Mouse (Mus musculus) intestine, embryonic 15.5 days (tissue): ENCODE measurements around the gene Bpifa5. TPM values are rescaled to one million over a fixed set of nuclear protein-coding genes. Genes with fewer than 3 reads are reported as not detected.

Source experiments
- ATAC-seq: fragments of 200-750 bp; cut with Nextera tagmentation; 2 replicates; pipeline ENCODE4 v1.8.0; 2017; ENCODE audit warnings: moderate TSS enrichment, moderate library complexity
- H3K27ac ChIP-seq: fragments of 300-500 bp; sonication (generic); 2 replicates; pipeline ENCODE4 v1.5.1; 2015; ENCODE audit warnings: mild to moderate bottlenecking, inconsistent platforms
- H3K27me3 ChIP-seq: fragments of 300-500 bp; sonication (generic); replicated peaks from 2 replicates; pipeline ENCODE4 v1.6.1; 2015; ENCODE audit warnings: inconsistent platforms
- H3K36me3 ChIP-seq: fragments of 300-500 bp; sonication (generic); 2 replicates; pipeline ENCODE4 v1.6.1; 2015; ENCODE audit warnings: inconsistent platforms
- H3K4me1 ChIP-seq: fragments of 300-500 bp; sonication (generic); replicated peaks from 2 replicates; pipeline ENCODE4 v1.6.1; 2015; ENCODE audit warnings: inconsistent platforms
- H3K4me2 ChIP-seq: fragments of 300-500 bp; sonication (generic); replicated peaks from 2 replicates; pipeline ENCODE4 v1.6.1; 2015; ENCODE audit warnings: mild to moderate bottlenecking, inconsistent platforms
- H3K4me3 ChIP-seq: fragments of 300-500 bp; sonication (generic); replicated peaks from 2 replicates; pipeline ENCODE4 v1.5.1; 2015; ENCODE audit warnings: inconsistent platforms
- H3K9ac ChIP-seq: fragments of 300-500 bp; sonication (generic); 2 replicates; pipeline ENCODE4 v1.6.1; 2015; ENCODE audit warnings: inconsistent platforms
- H3K9me3 ChIP-seq: fragments of 300-500 bp; sonication (generic); 2 replicates; pipeline ENCODE4 v1.6.1; 2016; ENCODE audit warnings: inconsistent platforms
- WGBS: fragments of 180-500 bp; shearing (Covaris S2); methylation state at CpG from one replicate; pipeline ENCODE4 v1.1.7; 2015; 5-methylcytosine and 5-hydroxymethylcytosine counted together
- polyA plus RNA-seq: library from polyadenylated mRNA; unstranded; fragments of >200 nt; fragmentation: Nextera tagmentation; extraction: Ambion mirVana; gene quantifications from 2 replicates; pipeline ENCODE4 v1.2.1, GENCODE M21; 2015

Gene Bpifa5
- polyA plus RNA-seq, 1 experiment from 2014 or later: not detected

GRCm38 (mm10) chr2:154185319-154185718, 22.9 kb downstream of the Bpifa5 start:
- ATAC-seq: no peak
- H3K9me3 ChIP-seq: no peaks in the 10 kb centered on the region
- no peaks in the 10 kb centered on the region for H3K4me1 ChIP-seq
- H3K4me3 ChIP-seq: no peak overlapping the region
- no peak overlapping the region for H3K4me2 ChIP-seq
- H3K9ac ChIP-seq: no peak overlapping the region
- no peaks in the 10 kb centered on the region for H3K36me3 ChIP-seq
- WGBS: 83% methylated on average over 6 of the region's 6 CpGs
- H3K27ac ChIP-seq: no peak overlapping the region
- no peaks in the 10 kb centered on the region for H3K27me3 ChIP-seq

GRCm38 (mm10) chr2:154185748-154186147, 23.3 kb downstream of the Bpifa5 start:
- no peak overlapping the region for H3K4me2 ChIP-seq
- no peak for ATAC-seq
- no peaks in the 10 kb centered on the region for H3K4me1 ChIP-seq
- H3K9ac ChIP-seq: no peak overlapping the region
- H3K36me3 ChIP-seq: no peaks in the 10 kb centered on the region
- no peaks in the 10 kb centered on the region for H3K27me3 ChIP-seq
- H3K27ac ChIP-seq: no peak overlapping the region
- H3K9me3 ChIP-seq: no peaks in the 10 kb centered on the region
- WGBS: 68% methylated on average over 3 of the region's 3 CpGs
- no peak overlapping the region for H3K4me3 ChIP-seq

- Histone ChIP-seq H3K27ac (no peak overlapping the region), H3K27me3 (no peaks in the 10 kb centered on the region), H3K4me2 (no peak overlapping the region), H3K9me3 (no peaks in the 10 kb centered on the region), H3K9ac (no peak overlapping the region), H3K4me3 (no peak overlapping the region), H3K36me3 (no peaks in the 10 kb centered on the region), H3K4me1 (no peaks in the 10 kb centered on the region)
- ATAC-seq: no peak
- WGBS: 37% methylated on average over 5 of the region's 5 CpGs
Observed at GRCm38 (mm10) chr2:154187468-154187867, 25.1 kb downstream of the Bpifa5 start.

- Histone ChIP-seq H3K9ac (no peak overlapping the region), H3K27me3 (no peaks in the 10 kb centered on the region), H3K9me3 (no peaks in the 10 kb centered on the region), H3K4me2 (no peak overlapping the region), H3K36me3 (no peaks in the 10 kb centered on the region), H3K4me1 (no peaks in the 10 kb centered on the region), H3K27ac (no peak overlapping the region), H3K4me3 (no peak overlapping the region)
- WGBS: 72% methylated on average over 7 of the region's 7 CpGs
- no peak for ATAC-seq
Observed at GRCm38 (mm10) chr2:154189877-154190434, 27.5 kb downstream of the Bpifa5 start.

GRCm38 (mm10) chr2:154190546-154191258, 28.3 kb downstream of the Bpifa5 start, which contains the start of gene Bpifb1:
Bpifb1 (plus strand) TSS chr2:154190818.
- Histone ChIP-seq H3K9ac (no peak within 1 kb of the TSS), H3K4me2 (no peak within 1 kb of the TSS), H3K4me1 (no peaks in the 10 kb centered on the region), H3K27me3 (no peaks in the 10 kb centered on the region), H3K4me3 (no peak within 1 kb of the TSS), H3K36me3 (no peaks in the 10 kb centered on the region), H3K27ac (no peak within 1 kb of the TSS), H3K9me3 (no peaks in the 10 kb centered on the region)
- no peak for ATAC-seq
- WGBS: 83% methylated on average over 11 of the region's 11 CpGs

GRCm38 (mm10) chr2:154192141-154192540, 29.7 kb downstream of the Bpifa5 start:
- H3K9me3 ChIP-seq: no peaks in the 10 kb centered on the region
- no peaks in the 10 kb centered on the region for H3K4me1 ChIP-seq
- no peak overlapping the region for H3K4me2 ChIP-seq
- H3K4me3 ChIP-seq: no peak overlapping the region
- H3K27me3 ChIP-seq: no peaks in the 10 kb centered on the region
- no peaks in the 10 kb centered on the region for H3K36me3 ChIP-seq
- 76% methylated on average over 2 of the region's 2 CpGs for WGBS
- H3K9ac ChIP-seq: no peak overlapping the region
- ATAC-seq: no peak
- H3K27ac ChIP-seq: no peak overlapping the region

GRCm38 (mm10) chr2:154193071-154193470, 30.7 kb downstream of the Bpifa5 start:
- no peaks in the 10 kb centered on the region for H3K36me3 ChIP-seq
- H3K9me3 ChIP-seq: no peaks in the 10 kb centered on the region
- WGBS: 87% methylated on average over 4 of the region's 4 CpGs
- no peaks in the 10 kb centered on the region for H3K27me3 ChIP-seq
- no peak for ATAC-seq
- no peaks in the 10 kb centered on the region for H3K4me1 ChIP-seq
- H3K9ac ChIP-seq: no peak overlapping the region
- H3K4me3 ChIP-seq: no peak overlapping the region
- H3K27ac ChIP-seq: no peak overlapping the region
- H3K4me2 ChIP-seq: no peak overlapping the region

- 71% methylated on average over 5 of the region's 5 CpGs for WGBS
- no peak for ATAC-seq
- no peak overlapping the region for H3K27ac ChIP-seq
Observed at GRCm38 (mm10) chr2:154193994-154194504, 31.6 kb downstream of the Bpifa5 start.

GRCm38 (mm10) chr2:154197036-154197435, 34.6 kb downstream of the Bpifa5 start:
- Histone ChIP-seq H3K4me3 (no peak overlapping the region), H3K27ac (no peak overlapping the region), H3K27me3 (no peaks in the 10 kb centered on the region), H3K36me3 (no peaks in the 10 kb centered on the region), H3K9me3 (no peaks in the 10 kb centered on the region), H3K4me2 (no peak overlapping the region), H3K4me1 (no peaks in the 10 kb centered on the region), H3K9ac (no peak overlapping the region)
- 91% methylated on average over 9 of the region's 9 CpGs for WGBS
- ATAC-seq: no peak

More at GRCm38 (mm10) chr2:154193994-154194504, 31.6 kb downstream of the Bpifa5 start:
- Histone ChIP-seq H3K9me3 (no peaks in the 10 kb centered on the region), H3K36me3 (no peaks in the 10 kb centered on the region), H3K4me1 (no peaks in the 10 kb centered on the region), H3K4me3 (no peak overlapping the region), H3K27me3 (no peaks in the 10 kb centered on the region), H3K9ac (no peak overlapping the region), H3K4me2 (no peak overlapping the region)

- H3K4me2 ChIP-seq: no peak overlapping the region
- H3K4me3 ChIP-seq: no peak overlapping the region
- H3K4me1 ChIP-seq: no peaks in the 10 kb centered on the region
- no peaks in the 10 kb centered on the region for H3K27me3 ChIP-seq
- H3K36me3 ChIP-seq: no peaks in the 10 kb centered on the region
- no peak overlapping the region for H3K27ac ChIP-seq
- H3K9me3 ChIP-seq: no peaks in the 10 kb centered on the region
- no peak for ATAC-seq
- WGBS: 90% methylated on average over 4 of the region's 4 CpGs
- H3K9ac ChIP-seq: no peak overlapping the region
Observed at GRCm38 (mm10) chr2:154204630-154205029, 42.2 kb downstream of the Bpifa5 start.

GRCm38 (mm10) chr2:154206908-154207307, 44.5 kb downstream of the Bpifa5 start:
- no peak overlapping the region for H3K9ac ChIP-seq
- no peaks in the 10 kb centered on the region for H3K27me3 ChIP-seq
- no peaks in the 10 kb centered on the region for H3K9me3 ChIP-seq
- no peak overlapping the region for H3K4me3 ChIP-seq
- no peak for ATAC-seq
- H3K27ac ChIP-seq: no peak overlapping the region
- WGBS: 56% methylated on average over 7 of the region's 7 CpGs
- H3K4me2 ChIP-seq: no peak overlapping the region
- no peaks in the 10 kb centered on the region for H3K36me3 ChIP-seq
- H3K4me1 ChIP-seq: no peaks in the 10 kb centered on the region

- WGBS: 11% methylated on average over 3 of the region's 3 CpGs
- Histone ChIP-seq H3K27me3 (no peaks in the 10 kb centered on the region), H3K9me3 (no peaks in the 10 kb centered on the region), H3K27ac (no peak overlapping the region), H3K36me3 (no peaks in the 10 kb centered on the region), H3K4me1 (no peaks in the 10 kb centered on the region), H3K4me3 (no peak overlapping the region), H3K4me2 (no peak overlapping the region), H3K9ac (no peak overlapping the region)
- ATAC-seq: no peak
Observed at GRCm38 (mm10) chr2:154209112-154209511, 46.7 kb downstream of the Bpifa5 start.

GRCm38 (mm10) chr2:154211121-154211520, 48.7 kb downstream of the Bpifa5 start:
- Histone ChIP-seq H3K27ac (no peak overlapping the region), H3K4me3 (no peak overlapping the region), H3K4me1 (no peaks in the 10 kb centered on the region), H3K36me3 (no peaks in the 10 kb centered on the region), H3K27me3 (no peaks in the 10 kb centered on the region), H3K4me2 (no peak overlapping the region), H3K9ac (no peak overlapping the region), H3K9me3 (no peaks in the 10 kb centered on the region)
- no peak for ATAC-seq
- WGBS: 33% methylated on average over 1 of the region's 1 CpGs
